In genomic region chr12:95486502-95486901, GRCm38 (mm10) we compare ENCODE assay signal across 21 mouse cellular contexts.
"Had no signal": no experiment of that assay in that cellular context is flagged by ENCODE, and none has a peak within 500 bp of the region (broad histone marks: within the 10 kb centered on the region; RNA-seq: fewer than 3 reads in every experiment).

No protein-coding gene starts in this region.

- DNase-seq: heart, postnatal 10 days; heart, postnatal 14 days; heart, postnatal 36 days; heart, postnatal 4 days; kidney, adult 11 months; kidney, adult 18-20 months; kidney, adult 2 months; kidney, adult 8-10 months; kidney, adult 9 months; kidney, postnatal 10 days; kidney, postnatal 14 days; kidney, postnatal 25 days; kidney, postnatal 36 days; layer of hippocampus, adult 9-11 months; layer of hippocampus, postnatal 36 days had no signal

- ATAC-seq: hindbrain, embryonic 16.5 days; hindbrain, postnatal 0 days; inflammation-experienced regulatory T-cells, adult 6 months; intestine, embryonic 15.5 days; intestine, embryonic 16.5 days; intestine, postnatal 0 days had no signal
